Mouse (Mus musculus) spleen, postnatal 10 days (tissue): ENCODE results near the gene Xlr3b.
"Not testable (repeated sequence)": the region's sequence is repeated elsewhere in the genome, so short reads cannot be mapped to it uniquely, and the experiment has no call there.

Source experiments
- DNase-seq, 2 experiments: peaks; one replicate each; pipeline ENCODE4 v3.0.0; 2021 to 2022; ENCODE audit warnings: low spot score in 2 of 2

Gene Xlr3b

GRCm38 (mm10) chrX:73191934-73192333 lies at the start of gene Xlr3b:
Xlr3b (plus strand) TSS chrX:73192207.
- not testable (repeated sequence) for DNase-seq

- not testable (repeated sequence) for DNase-seq
These were observed 48.8 kb upstream of the Xlr3b start for GRCm38 (mm10) chrX:73143218-73143618.

GRCm38 (mm10) chrX:73148496-73148895 lies 43.5 kb upstream of the Xlr3b start, which contains the start of gene Xlr5b:
Xlr5b (plus strand) TSS chrX:73148796.
- DNase-seq: not testable (repeated sequence)

GRCm38 (mm10) chrX:73149350-73149749 lies 42.7 kb upstream of the Xlr3b start, which contains the start of gene DXBay18:
DXBay18 (minus strand) TSS chrX:73149450.
- DNase-seq: not testable (repeated sequence)

GRCm38 (mm10) chrX:73176889-73177288 lies 15.1 kb upstream of the Xlr3b start, which contains the start of gene Spin2d:
Spin2d (minus strand) TSS chrX:73176989.
- not testable (repeated sequence) for DNase-seq

- DNase-seq: not testable (repeated sequence)
These were observed 22.0 kb downstream of the Xlr3b start, which contains the start of gene Xlr4b for GRCm38 (mm10) chrX:73213819-73214564. Xlr4b (plus strand) TSS chrX:73214333.

- no peak for DNase-seq
These were observed 33.4 kb downstream of the Xlr3b start for GRCm38 (mm10) chrX:73225365-73225764.

- peak; percentile 57 to 75 for DNase-seq
These were observed 36.1 kb downstream of the Xlr3b start, which contains the start of gene F8a for GRCm38 (mm10) chrX:73227914-73228605. F8a (plus strand) TSS chrX:73228291.

GRCm38 (mm10) chrX:73228606-73229214 lies 36.7 kb downstream of the Xlr3b start:
- DNase-seq: peak; percentile 33 to 61

GRCm38 (mm10) chrX:73229288-73229687 lies 37.3 kb downstream of the Xlr3b start:
- DNase-seq: no peak

- not testable (repeated sequence) for DNase-seq
These were observed 50.9 kb downstream of the Xlr3b start, which contains the start of gene Xlr4c for GRCm38 (mm10) chrX:73242821-73243325. Xlr4c (minus strand) TSS chrX:73243130.
